Mouse (Mus musculus): ENCODE results near the gene Olfr95. TPM values are rescaled to one million over a fixed set of nuclear protein-coding genes. Genes with fewer than 3 reads are reported as not detected.
"Not testable (repeated sequence)": the region's sequence is repeated elsewhere in the genome, so short reads cannot be mapped to it uniquely, and the experiment has no call there.

Olfr95 gene
- not detected for total RNA-seq (2021)
- long read RNA-seq = 0 reads

DNA sequence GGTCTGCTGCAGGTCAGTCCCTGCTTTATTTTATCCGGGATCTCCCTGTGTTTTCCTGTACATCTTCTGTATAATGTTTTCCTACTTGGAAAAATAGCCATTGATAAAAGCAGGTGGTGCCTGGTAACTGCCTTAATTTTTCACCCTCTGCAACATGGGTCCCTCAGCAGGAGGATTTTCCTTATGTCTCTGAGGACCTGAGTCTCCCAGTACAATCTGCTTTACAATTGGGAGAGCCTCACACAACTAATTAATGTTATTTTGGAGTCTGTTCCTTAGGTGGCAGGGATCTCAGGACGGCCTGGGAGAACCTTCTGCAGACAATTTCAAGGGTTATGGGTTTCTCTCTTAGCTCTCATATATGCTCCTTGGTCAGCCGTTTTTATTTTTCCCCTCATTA is at the start of gene Olfr95:
Olfr95 (minus strand) TSS at position 101 of the 400 bp plus-strand sequence.
- no peak for DNase-seq (ENCODE audit: low spot score in 2 of 2)

DNA sequence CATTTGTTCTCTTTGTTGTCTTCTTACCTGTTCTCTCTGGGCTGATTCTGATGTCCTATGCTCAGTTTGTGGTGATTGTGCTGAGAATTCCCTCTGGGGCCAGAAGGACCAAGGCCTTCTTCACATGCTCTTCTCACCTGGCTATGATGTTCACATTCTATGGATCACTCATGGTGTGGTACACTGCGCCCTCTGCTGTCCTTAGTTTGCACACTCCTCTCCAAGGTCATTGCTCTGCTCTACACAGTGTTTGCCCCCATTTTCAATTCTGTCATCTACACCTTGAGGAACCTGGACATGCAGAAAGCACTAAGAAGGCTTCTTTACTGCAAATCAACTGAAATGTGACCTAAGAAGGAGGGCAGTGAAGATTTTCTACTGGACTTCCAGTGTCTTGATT is 37.6 kb upstream of the Olfr95 start:
- DNase-seq (ENCODE audit: low spot score in 2 of 2) = no peak

GRCm38 (mm10) chr17:37249460-37249859 is 36.5 kb upstream of the Olfr95 start:
- DNase-seq (ENCODE audit: low spot score in 2 of 2) = no peak

GRCm38 (mm10) chr17:37246715-37247114 is 33.8 kb upstream of the Olfr95 start:
- peak; percentile 35 to 53 for DNase-seq (ENCODE audit: low spot score in 2 of 2)

DNA sequence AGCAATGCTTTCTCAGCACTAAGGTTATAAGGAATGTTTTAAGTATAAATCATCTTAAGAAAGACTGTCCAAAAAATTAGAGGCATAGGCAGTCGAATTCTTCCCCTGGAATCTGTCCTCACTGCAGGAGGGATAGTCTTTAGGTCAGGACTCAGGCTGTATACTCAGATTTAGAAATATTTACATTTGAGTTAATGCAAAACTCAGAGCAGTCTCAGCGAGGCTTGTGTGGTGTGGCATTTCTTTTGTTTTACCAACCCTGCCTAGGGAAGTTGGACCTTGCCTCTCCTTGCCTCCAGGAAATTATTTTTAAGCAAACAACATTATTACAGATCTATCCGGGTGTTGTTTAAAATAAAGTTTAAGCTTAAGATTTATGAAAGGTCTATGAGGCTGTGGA is 29.3 kb upstream of the Olfr95 start:
- DNase-seq (ENCODE audit: low spot score in 2 of 2) = no peak

- DNase-seq (ENCODE audit: low spot score in 2 of 2) = not testable (repeated sequence)
These were observed 24.3 kb upstream of the Olfr95 start, which contains the start of gene Olfr97 for GRCm38 (mm10) chr17:37237230-37237629. TSS of gene Olfr97 (minus strand) at chr17:37237330.

GRCm38 (mm10) chr17:37221879-37222278 is 9.0 kb upstream of the Olfr95 start:
- DNase-seq (ENCODE audit: low spot score in 2 of 2) = no peak

DNA sequence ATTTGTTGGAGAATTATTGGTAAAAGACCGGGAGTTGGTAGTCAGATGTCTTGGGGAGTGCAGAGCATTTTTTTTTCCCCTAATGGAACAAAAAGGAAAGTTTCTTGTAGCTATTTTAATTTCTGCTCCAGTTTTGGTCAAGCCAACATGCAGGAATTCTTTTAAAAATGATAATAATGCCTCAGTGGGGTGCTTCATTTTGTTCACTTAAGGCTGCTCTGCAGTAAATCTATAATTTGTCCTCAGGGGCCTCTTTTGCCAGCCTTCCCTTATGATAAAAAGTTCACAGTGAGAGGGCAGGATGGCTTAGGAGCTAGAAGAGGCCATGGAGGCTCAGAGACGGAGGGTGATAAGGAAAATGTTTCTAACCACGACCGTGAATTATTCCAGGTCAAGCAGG is 6.9 kb upstream of the Olfr95 start, which contains the start of gene Olfr96:
Olfr96 (plus strand) TSS at position 301 of the 400 bp plus-strand sequence.
- DNase-seq (ENCODE audit: low spot score in 2 of 2) = no peak

DNA sequence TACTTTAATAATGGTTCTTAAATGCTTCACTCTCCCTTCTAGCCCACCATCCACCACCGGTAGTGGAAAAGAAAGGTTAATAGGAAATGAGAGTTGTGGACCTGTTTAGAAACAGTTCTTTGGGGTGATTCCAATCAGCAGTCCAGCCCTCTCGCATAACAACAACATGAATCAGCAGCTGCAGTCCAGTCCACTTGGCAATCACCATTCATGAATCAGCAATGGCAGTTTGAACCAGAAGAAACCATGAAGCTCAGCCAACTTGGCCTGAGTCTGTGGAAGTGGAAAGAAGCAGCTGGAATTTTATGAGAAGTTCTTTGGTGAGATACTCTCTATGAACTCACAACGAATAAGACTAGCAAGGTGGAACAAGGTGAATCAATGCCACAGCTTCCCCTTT is 5.6 kb upstream of the Olfr95 start:
- no peak for DNase-seq (ENCODE audit: low spot score in 2 of 2)

GRCm38 (mm10) chr17:37210884-37211768 is 1.8 kb downstream of the Olfr95 start:
- peak in 1 of 2 experiments; percentile 19 for DNase-seq (ENCODE audit: low spot score in 2 of 2)

DNA sequence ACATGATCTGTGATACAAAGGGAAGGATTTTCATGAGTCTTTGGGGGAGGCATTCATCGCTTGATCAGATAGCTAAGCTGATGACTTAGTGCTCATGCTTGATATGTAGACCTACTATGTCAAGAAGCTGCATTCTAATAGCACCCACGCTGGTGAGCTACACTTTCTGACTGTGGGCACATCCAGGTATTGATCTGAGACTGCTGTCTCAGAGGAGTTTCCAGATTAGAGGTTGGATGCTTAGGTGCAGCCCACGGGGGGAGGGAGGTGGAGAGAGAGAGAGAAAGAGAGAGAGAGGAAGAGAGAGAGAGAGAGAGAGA is 9.0 kb downstream of the Olfr95 start:
- no peak for DNase-seq (ENCODE audit: low spot score in 2 of 2)

GRCm38 (mm10) chr17:37203206-37203916 is 9.6 kb downstream of the Olfr95 start:
- peak; percentile 89 to 91 for DNase-seq (ENCODE audit: low spot score in 2 of 2)

- no peak for DNase-seq (ENCODE audit: low spot score in 2 of 2)
These were observed 12.0 kb downstream of the Olfr95 start, which contains the start of gene Olfr94 for GRCm38 (mm10) chr17:37200894-37201293. TSS of gene Olfr94 (minus strand) at chr17:37200994.

GRCm38 (mm10) chr17:37196845-37197724 is 15.8 kb downstream of the Olfr95 start:
- DNase-seq (ENCODE audit: low spot score in 2 of 2) = peak; percentile 30 to 56

DNA sequence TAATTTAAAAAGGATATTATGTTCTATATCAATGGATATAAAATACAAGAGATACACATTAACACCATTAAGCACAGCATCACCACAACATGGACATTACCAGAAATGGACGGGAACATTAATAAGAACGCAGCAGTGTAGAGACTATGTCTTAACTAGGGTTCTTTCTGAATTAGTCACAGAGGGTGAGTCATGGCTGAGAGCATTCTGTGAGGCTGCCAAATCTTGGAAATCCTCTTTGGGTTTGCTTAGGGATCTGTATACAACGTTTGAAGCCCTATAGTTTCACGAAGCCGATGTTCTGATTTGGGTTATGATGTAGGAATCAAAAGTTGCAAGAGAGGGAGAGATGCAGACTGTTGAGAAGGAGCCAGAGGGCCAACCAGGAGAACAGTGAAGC is 18.1 kb downstream of the Olfr95 start:
- no peak for DNase-seq (ENCODE audit: low spot score in 2 of 2)

- DNase-seq (ENCODE audit: low spot score in 2 of 2) = no peak
These were observed 19.3 kb downstream of the Olfr95 start, which contains the start of gene Ubd for GRCm38 (mm10) chr17:37193656-37194055. TSS of gene Ubd (plus strand) at chr17:37193892.

GRCm38 (mm10) chr17:37193032-37193431 is 19.9 kb downstream of the Olfr95 start:
- no peak for DNase-seq (ENCODE audit: low spot score in 2 of 2)

- peak; percentile 45 to 56 for DNase-seq (ENCODE audit: low spot score in 2 of 2)
These were observed 22.2 kb downstream of the Olfr95 start for GRCm38 (mm10) chr17:37190711-37191110.

GRCm38 (mm10) chr17:37185474-37185873 is 27.4 kb downstream of the Olfr95 start:
- DNase-seq (ENCODE audit: low spot score in 2 of 2) = no peak

DNA sequence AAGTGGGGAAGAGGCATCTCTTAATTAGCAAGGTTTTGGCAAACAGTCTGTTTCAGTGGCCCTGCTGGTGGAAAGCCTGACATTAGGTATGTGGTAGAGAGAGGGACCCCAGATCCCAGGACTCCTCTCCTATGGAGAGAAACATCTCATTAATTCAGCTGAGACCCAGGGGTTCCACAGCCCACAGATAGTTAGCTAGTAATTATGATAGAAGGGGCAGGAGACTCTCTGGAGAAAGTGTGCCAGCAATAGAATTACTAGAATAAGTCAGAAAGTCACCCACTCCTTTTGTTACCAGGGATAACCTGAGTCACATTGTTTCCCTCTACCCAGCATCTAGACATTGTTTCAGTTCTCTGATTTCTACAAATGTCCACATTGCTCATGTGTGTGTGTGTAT is 51.5 kb downstream of the Olfr95 start, which contains the start of gene Olfr93:
Olfr93 (minus strand) TSS at position 101 of the 400 bp plus-strand sequence.
- no peak for DNase-seq (ENCODE audit: low spot score in 2 of 2)

Data from layer of hippocampus, postnatal 10 days (tissue).